Mouse (Mus musculus) cerebellum, adult 2 months (tissue): Measurements from ENCODE around the gene Dck.

Experiments
- CTCF ChIP-seq: fragments of 200-500 bp; IDR thresholded peaks from 2 replicates; pipeline ENCODE4 v1.5.1; 2011; ENCODE audit warnings: low read depth, mild to moderate bottlenecking, control low read depth, low read length, moderate library complexity, borderline replicate concordance; ENCODE audit not compliant: insufficient read depth
- POLR2A ChIP-seq: fragments of 200-500 bp; IDR thresholded peaks from 2 replicates; pipeline ENCODE4 v1.6.1; 2011; ENCODE audit warnings: low read length, control low read depth, borderline replicate concordance; ENCODE audit not compliant: insufficient read depth

DNA sequence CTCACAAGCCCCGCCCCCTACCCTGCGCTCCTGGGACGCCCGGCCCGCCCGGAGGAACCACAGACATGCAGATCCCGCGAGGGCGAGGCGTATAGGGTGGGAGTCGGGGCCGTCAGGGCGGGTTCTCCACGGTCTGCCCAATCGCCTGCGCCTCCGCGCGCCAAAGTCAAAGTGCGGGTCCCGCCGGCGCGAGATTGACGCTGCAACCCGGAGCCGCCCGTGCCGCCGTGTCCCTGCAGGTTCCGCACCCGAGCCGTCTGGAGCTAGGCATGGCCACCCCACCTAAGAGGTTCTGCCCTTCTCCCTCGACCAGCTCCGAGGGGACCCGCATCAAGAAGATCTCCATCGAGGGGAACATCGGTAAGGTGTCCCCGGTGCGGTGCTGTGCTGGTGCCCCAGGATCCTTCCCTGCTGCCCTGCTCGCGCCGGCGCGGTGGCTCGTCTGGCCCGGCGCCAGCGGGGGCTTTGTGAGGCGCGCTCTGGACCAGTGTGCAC is at the start of gene Dck:
- TF ChIP-seq POLR2A = peak; percentile 36; the same call in 1 of the 2 replicates
- TF ChIP-seq CTCF = no peak
